Mouse (Mus musculus) left cerebral cortex, adult 11 months (tissue): ENCODE data around the gene Wdr19.
"Not testable (repeated sequence)": the region's sequence is repeated elsewhere in the genome, so short reads cannot be mapped to it uniquely, and the experiment has no call there.

Experiments
- DNase-seq: peaks from one replicate; pipeline ENCODE4 v3.0.0; 2022; ENCODE audit warnings: low spot score

The Wdr19 gene

GRCm38 (mm10) chr5:65194441-65194840 lies 5.1 kb upstream of the Wdr19 start:
- DNase-seq: no peak

GRCm38 (mm10) chr5:65204726-65205125 lies 5.2 kb downstream of the Wdr19 start:
- DNase-seq: no peak

DNA sequence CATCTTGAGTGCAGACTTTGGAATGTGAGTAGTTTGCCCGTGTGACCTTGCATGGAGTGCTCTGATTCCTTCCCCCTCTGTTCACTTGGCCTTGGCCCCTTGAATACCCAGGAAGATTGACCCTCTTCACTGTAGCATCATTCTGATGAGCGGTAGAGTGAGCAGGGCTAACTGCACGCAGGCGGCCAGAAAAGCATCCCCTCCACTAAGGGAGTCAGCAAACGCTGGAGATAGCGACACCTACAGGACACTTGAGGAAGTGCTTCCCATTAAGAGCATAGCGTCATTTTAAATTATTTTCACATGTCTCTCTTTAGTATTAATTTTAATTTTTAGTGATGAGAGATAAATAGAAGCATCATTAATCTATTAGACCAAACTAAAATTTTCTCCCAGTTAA lies 13.8 kb downstream of the Wdr19 start:
- no peak for DNase-seq

GRCm38 (mm10) chr5:65217305-65218269 lies 18.1 kb downstream of the Wdr19 start:
- no peak for DNase-seq

GRCm38 (mm10) chr5:65221037-65221436 lies 21.5 kb downstream of the Wdr19 start:
- no peak for DNase-seq

DNA sequence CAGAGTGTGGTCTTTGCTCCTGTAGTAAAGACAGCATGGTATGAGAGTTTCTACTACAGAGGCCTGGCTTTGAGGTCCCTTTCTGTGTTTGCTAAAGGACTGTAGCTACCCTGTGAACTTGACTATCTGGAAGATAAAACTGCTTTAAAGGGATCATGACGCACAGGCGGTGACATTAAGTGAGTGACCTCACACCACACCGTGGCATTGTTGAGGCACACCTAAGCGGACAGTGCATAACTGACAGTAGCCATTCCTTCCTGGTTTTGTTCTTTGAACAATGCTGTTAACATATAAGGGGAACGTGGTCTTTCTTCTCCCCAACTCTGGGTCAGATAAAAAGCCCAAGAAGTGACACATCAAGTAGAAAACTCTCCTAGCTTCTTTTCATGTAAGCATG lies 24.6 kb downstream of the Wdr19 start:
- DNase-seq: no peak

GRCm38 (mm10) chr5:65231289-65232003 lies 31.9 kb downstream of the Wdr19 start:
- no peak for DNase-seq

GRCm38 (mm10) chr5:65242740-65243139 lies 43.2 kb downstream of the Wdr19 start:
- DNase-seq: no peak

DNA sequence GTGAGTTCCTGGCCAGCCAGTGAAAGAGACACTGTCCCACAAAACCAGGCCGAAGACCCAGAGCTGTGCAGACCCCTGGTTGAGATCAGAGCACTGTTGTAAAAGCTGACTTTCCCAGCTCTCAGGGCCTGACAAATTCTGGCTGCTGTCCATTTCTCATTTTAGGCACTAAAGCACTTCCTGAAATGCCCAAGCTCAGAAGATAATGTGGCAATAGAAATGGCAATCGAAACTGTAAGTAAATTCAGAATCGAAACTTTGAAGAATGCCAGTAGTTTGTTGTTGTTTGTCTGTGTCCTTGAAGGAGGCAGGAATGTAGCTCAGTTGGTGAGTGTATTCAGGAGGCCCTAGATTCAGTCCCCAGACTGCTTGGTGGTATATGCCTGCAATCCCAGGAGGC lies 47.8 kb downstream of the Wdr19 start:
- no peak for DNase-seq

GRCm38 (mm10) chr5:65250185-65250855 lies 50.8 kb downstream of the Wdr19 start:
- no peak for DNase-seq

DNA sequence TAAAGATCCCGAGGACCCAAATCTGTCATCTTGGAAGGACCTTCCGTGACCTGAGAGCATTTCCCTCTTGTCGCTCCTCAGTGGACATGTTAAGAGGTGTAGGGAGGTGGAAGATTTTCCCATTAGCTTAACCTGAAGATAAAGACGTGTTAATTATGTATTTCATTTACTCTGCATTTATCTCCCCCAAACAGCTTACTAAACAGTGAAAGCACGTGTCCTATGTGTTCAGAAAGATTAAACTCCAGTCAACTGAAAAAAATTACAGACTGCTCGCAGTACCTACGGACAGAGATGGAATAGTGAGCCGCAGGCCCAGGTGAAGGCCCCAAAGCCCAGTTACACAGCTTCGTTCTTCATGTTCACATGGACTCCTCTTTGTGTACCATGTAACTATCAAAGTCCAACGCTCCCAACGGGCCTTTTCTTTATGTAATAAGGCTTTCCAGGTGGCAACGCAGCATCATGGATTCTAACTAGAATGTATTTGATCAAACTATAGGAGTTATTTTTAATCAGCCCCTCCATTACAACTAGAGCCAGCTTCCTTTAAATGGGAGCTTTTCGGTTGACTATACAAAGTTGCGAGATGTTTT lies 58.5 kb downstream of the Wdr19 start:
- no peak for DNase-seq

DNA sequence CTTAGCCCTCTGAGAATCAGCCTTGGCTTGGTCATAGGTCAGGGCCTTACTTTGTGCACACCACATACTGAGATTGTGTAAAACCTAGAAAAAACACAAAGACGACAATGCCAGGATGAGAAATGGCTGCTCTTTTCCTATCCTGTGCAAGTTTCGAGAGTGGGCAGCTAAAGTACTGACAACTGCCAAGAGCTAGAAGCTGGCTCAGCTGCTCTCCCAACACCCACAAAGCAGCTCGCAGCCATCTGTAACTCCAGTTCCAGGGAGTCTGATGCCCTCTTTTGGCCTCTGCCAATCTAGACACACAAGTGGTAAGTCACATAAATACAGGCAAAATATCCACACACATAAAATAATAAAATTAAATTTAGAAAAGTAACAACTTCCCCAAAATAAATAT lies 74.5 kb downstream of the Wdr19 start:
- no peak for DNase-seq

DNA sequence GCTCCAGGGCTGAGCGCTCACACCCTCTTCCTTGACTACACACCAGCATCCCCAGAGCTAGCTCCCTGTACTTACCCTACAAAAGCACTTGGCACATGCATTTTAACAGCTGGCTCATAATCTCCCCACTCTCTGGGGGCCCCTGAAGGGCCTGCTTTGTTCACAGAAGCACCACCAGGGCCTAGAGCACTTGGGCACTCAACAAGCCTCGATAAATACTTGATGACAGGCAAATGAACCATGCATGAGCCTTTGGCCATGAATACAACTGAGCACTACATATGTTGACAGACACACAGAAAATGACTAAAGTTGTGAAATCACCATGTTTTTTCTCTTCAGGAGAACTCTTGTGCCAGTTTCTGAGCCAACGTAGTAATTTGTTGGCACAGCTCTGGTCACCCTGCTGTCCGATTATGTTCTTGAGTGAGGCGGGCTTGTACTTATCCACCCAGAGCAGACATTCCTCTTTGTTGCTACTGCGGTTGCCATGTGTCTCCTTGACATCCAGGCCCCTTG lies 79.7 kb downstream of the Wdr19 start:
- no peak for DNase-seq

DNA sequence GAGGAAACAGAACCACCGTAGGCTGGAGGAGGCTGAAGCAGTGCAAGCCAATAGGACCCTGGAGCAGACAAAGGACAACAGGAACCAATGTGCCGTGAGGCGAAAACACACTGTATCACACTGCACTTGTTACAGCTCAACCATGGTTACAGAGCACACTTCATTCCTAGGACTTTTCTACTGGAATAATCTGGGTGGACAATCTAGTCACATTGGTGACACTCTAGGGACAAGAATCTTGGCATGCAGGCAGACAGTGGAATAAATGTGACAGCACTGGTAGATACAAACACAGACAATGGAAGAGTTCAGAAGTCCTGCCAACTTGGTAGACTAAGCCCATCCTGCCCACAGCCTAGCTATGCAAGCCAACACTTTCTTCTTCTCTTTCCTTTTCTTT lies 81.7 kb downstream of the Wdr19 start:
- no peak for DNase-seq

DNA sequence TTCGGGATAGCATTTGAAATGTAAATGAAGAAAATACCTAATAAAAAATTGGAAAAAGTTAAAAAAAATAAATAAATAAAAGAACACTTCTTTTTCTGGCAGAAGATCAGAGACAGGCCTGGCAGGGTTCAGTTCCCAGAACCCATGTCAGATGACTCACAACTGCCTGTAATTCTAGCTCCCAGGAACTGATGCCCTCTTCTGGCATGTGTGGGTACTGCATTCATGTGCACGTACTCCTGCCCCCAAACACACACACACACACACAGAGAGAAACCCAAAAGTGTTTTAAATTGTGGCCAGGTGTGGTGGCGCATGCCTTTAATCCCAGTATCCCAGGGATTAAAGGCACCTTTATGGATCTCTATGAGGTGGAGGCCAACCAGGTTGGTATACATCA lies 84.7 kb downstream of the Wdr19 start:
- DNase-seq: no peak

DNA sequence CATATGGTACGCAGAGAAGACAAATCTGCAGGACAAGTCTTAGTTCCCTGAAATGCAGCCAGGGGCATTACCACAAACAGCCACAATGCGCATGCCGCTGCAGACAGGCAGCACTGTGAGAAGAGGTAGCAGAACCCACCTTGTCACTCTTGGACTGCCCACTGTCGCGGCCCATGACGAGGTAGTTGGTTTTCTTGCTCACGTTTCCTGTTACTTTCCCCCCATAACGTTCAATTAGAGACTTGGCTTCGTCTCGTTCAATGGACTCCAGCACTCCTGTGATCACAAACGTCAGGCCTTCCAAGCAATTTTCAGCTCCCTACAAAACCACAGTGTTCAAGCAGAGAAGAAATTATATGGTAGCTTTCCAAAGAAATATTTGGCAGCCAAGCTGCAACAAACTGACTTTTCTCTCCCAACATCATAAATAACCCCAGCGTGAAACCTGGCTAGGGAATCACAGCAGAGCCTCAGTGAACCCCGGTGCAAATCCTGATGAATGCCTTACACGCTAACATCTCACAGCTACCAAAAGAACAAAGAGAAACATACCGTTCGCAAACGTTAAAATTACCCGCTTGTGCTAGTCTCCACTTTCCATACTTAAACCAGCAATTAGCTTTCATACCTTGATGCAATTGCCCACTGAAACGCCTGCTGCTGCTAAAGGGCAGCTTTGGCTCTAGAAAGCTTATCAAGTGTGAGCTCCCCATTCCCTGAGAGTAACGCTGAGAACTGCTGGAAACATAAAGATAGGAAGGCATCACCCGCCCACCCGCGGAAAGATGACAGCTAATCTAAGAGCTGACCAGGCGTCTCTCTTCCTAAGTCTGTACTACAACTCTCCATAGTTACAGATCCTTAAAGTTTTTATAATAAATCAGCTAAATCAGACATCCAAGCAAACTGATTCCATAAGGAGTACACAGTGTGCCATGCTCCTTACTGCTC lies 88.5 kb downstream of the Wdr19 start:
- DNase-seq: no peak

DNA sequence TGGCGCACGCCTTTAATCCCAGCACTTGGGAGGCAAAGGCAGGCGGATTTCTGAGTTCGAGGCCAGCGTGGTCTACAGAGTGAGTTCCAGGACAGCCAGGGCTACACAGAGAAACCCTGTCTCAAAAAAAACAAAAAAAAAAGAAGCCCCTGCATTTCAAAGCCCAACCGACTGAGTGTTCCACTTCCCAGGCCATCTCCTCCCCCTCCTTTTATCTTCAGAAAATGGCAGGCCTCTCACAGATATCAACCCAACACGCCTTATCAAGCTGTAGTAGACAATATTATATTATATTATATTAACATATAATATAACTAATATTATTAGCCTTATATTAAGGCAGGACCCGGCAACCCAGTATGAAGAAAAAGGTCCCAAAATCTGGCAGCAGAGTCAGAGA lies 89.5 kb downstream of the Wdr19 start:
- DNase-seq: not testable (repeated sequence)

GRCm38 (mm10) chr5:65293627-65294026 lies 94.1 kb downstream of the Wdr19 start:
- no peak for DNase-seq

DNA sequence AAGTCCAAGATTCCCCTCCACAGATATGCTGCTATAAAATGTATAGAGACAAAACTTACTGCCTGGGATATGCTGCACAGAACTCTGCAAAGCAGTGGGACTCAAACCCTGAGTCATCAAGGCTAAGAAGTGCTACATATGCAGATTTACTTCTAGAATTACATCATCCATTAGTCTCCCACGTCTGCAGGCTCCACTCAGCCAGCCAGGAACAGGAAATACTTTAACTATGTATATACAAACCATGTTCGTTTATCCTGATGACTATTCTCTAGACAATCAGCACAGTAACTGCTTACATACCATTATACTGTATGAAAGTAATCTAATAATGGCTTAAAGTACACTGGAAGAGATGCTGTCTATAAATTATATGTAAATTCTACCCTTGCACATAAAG lies 94.8 kb downstream of the Wdr19 start:
- no peak for DNase-seq

GRCm38 (mm10) chr5:65298167-65298950 lies 98.9 kb downstream of the Wdr19 start:
- DNase-seq: no peak
